Mouse (Mus musculus) adipocyte (in vitro differentiated cells): Measurements from ENCODE around the gene Inip.
A peak's percentile ranks its signal among the peaks of the same experiment; 100 is the strongest.

ENCODE experiments used
- DNase-seq: peaks from one replicate; pipeline ENCODE4 v3.0.0-alpha.2; 2016; ENCODE audit warnings: low spot score

The Inip gene

GRCm38 (mm10) chr4:59767717-59768116, 33.7 kb downstream of the Inip start:
- no peak for DNase-seq

- DNase-seq: peak; percentile 53
These were observed 35.9 kb downstream of the Inip start for GRCm38 (mm10) chr4:59765385-59766005.

- no peak for DNase-seq
These were observed 36.4 kb downstream of the Inip start for GRCm38 (mm10) chr4:59764950-59765349.

GRCm38 (mm10) chr4:59761365-59761729, 40.0 kb downstream of the Inip start:
- peak; percentile 80 for DNase-seq

GRCm38 (mm10) chr4:59760636-59761364, 40.6 kb downstream of the Inip start:
- DNase-seq: peak; percentile 72

- DNase-seq: no peak
These were observed 41.4 kb downstream of the Inip start for GRCm38 (mm10) chr4:59760016-59760415.

- peak; percentile 20 for DNase-seq
These were observed 43.6 kb downstream of the Inip start for GRCm38 (mm10) chr4:59757452-59758435.

GRCm38 (mm10) chr4:59756332-59757082, 44.9 kb downstream of the Inip start:
- DNase-seq: peak; percentile 94

GRCm38 (mm10) chr4:59753491-59754140, 47.8 kb downstream of the Inip start:
- DNase-seq: peak; percentile 75

GRCm38 (mm10) chr4:59739882-59740281, 61.5 kb downstream of the Inip start:
- DNase-seq: no peak

- DNase-seq: no peak
These were observed 62.1 kb downstream of the Inip start for GRCm38 (mm10) chr4:59739321-59739720.

- no peak for DNase-seq
These were observed 69.8 kb downstream of the Inip start for GRCm38 (mm10) chr4:59731544-59731943.

- peak; percentile 8 for DNase-seq
These were observed 72.5 kb downstream of the Inip start for GRCm38 (mm10) chr4:59728839-59729238.

GRCm38 (mm10) chr4:59727878-59728261, 73.5 kb downstream of the Inip start:
- DNase-seq: no peak

- no peak for DNase-seq
These were observed 74.1 kb downstream of the Inip start for GRCm38 (mm10) chr4:59727187-59727877.

GRCm38 (mm10) chr4:59726501-59726900, 74.9 kb downstream of the Inip start:
- no peak for DNase-seq

GRCm38 (mm10) chr4:59725579-59725978, 75.8 kb downstream of the Inip start:
- DNase-seq: no peak

- DNase-seq: no peak
These were observed 79.6 kb downstream of the Inip start for GRCm38 (mm10) chr4:59721811-59722210.
